Mouse (Mus musculus) neural tube, embryonic 15.5 days (tissue): ENCODE data around the gene Psma5. TPM values are rescaled to one million over a fixed set of nuclear protein-coding genes. Genes with fewer than 3 reads are reported as not detected.

Experiments used
- polyA plus RNA-seq: library from polyadenylated mRNA; unstranded; fragments of >200 nt; fragmentation: Nextera tagmentation; extraction: Ambion mirVana; gene quantifications from 2 replicates; pipeline ENCODE4 v1.2.1, GENCODE M21; 2015

Psma5 gene
- polyA plus RNA-seq, 1 experiment from 2014 or later = 239 TPM

Other genes starting within 250 kb of the Psma5 start
- 161 and 189 TPM in 2 replicates for gene Gstm1, start 239.0 kb upstream of the Psma5 start, polyA plus RNA-seq
- gene Gstm4, start 212.0 kb upstream of the Psma5 start, polyA plus RNA-seq = 19.1 and 21.0 TPM in 2 replicates
- 64.1 and 66.9 TPM in 2 replicates for gene Ampd2, start 170.3 kb upstream of the Psma5 start, polyA plus RNA-seq
- 0.13 and 0.43 TPM in 2 replicates for gene Gnat2, start 164.1 kb upstream of the Psma5 start, polyA plus RNA-seq
- gene Gnai3, start 110.8 kb upstream of the Psma5 start, polyA plus RNA-seq = 103 and 121 TPM in 2 replicates
- 6.1 and 7.7 TPM in 2 replicates for gene Gpr61, start 102.0 kb upstream of the Psma5 start, polyA plus RNA-seq
- 10.2 and 14.4 TPM in 2 replicates for gene Amigo1, start 70.6 kb upstream of the Psma5 start, polyA plus RNA-seq
- gene Cyb561d1, start 55.7 kb upstream of the Psma5 start, polyA plus RNA-seq = 3.1 TPM in 2 replicates
- gene Atxn7l2, start 46.0 kb upstream of the Psma5 start, polyA plus RNA-seq = 18.4 and 21.2 TPM in 2 replicates
- 0.38 and 0.52 TPM in 2 replicates for gene Sypl2, start 30.3 kb upstream of the Psma5 start, polyA plus RNA-seq
- 13.6 and 17.0 TPM in 2 replicates for gene Sort1, start 27.2 kb downstream of the Psma5 start, polyA plus RNA-seq
- gene Mybphl, start 108.0 kb downstream of the Psma5 start, polyA plus RNA-seq = 0.15 and 0.19 TPM in 2 replicates
- 5.5 and 12.4 TPM in 2 replicates for gene Psrc1, start 126.9 kb downstream of the Psma5 start, polyA plus RNA-seq
- 34.4 and 35.0 TPM in 2 replicates for gene Celsr2, start 158.6 kb downstream of the Psma5 start, polyA plus RNA-seq
- 206 and 219 TPM in 2 replicates for gene Sars, start 188.3 kb downstream of the Psma5 start, polyA plus RNA-seq